Mouse (Mus musculus): Measurements from ENCODE around the gene Ap5z1.

Ap5z1 gene

GRCm38 (mm10) chr5:142463011-142463410, 733 bp upstream of the Ap5z1 start:
- no peak for ATAC-seq (ENCODE audit: insufficient number of reproducible peaks, low FRiP score, low TSS enrichment)

- no peak for ATAC-seq (ENCODE audit: insufficient number of reproducible peaks, low FRiP score, low TSS enrichment)
Measured at GRCm38 (mm10) chr5:142468375-142468774, 4.6 kb downstream of the Ap5z1 start.

- ATAC-seq (ENCODE audit: insufficient number of reproducible peaks, low FRiP score, low TSS enrichment) = no peak
Measured at GRCm38 (mm10) chr5:142469796-142470195, 6.1 kb downstream of the Ap5z1 start.

GRCm38 (mm10) chr5:142473696-142474095, 10.0 kb downstream of the Ap5z1 start:
- no peak for ATAC-seq (ENCODE audit: insufficient number of reproducible peaks, low FRiP score, low TSS enrichment)

- no peak for ATAC-seq (ENCODE audit: insufficient number of reproducible peaks, low FRiP score, low TSS enrichment)
Measured at GRCm38 (mm10) chr5:142475669-142476068, 11.9 kb downstream of the Ap5z1 start.

GRCm38 (mm10) chr5:142477346-142477745, 13.6 kb downstream of the Ap5z1 start:
- ATAC-seq (ENCODE audit: insufficient number of reproducible peaks, low FRiP score, low TSS enrichment) = peak; percentile 53; the same call in 1 of the 2 replicates

- ATAC-seq (ENCODE audit: insufficient number of reproducible peaks, low FRiP score, low TSS enrichment) = no peak
Measured at GRCm38 (mm10) chr5:142477866-142478615, 14.3 kb downstream of the Ap5z1 start.

GRCm38 (mm10) chr5:142478829-142479435, 15.2 kb downstream of the Ap5z1 start:
- peak; percentile 10; the same call in 1 of the 2 replicates for ATAC-seq (ENCODE audit: insufficient number of reproducible peaks, low FRiP score, low TSS enrichment)

GRCm38 (mm10) chr5:142482512-142482911, 18.8 kb downstream of the Ap5z1 start:
- no peak for ATAC-seq (ENCODE audit: insufficient number of reproducible peaks, low FRiP score, low TSS enrichment)

GRCm38 (mm10) chr5:142483581-142483980, 19.8 kb downstream of the Ap5z1 start:
- no peak for ATAC-seq (ENCODE audit: insufficient number of reproducible peaks, low FRiP score, low TSS enrichment)

- no peak for ATAC-seq (ENCODE audit: insufficient number of reproducible peaks, low FRiP score, low TSS enrichment)
Measured at GRCm38 (mm10) chr5:142486654-142487053, 22.9 kb downstream of the Ap5z1 start.

GRCm38 (mm10) chr5:142489955-142490707, 26.4 kb downstream of the Ap5z1 start:
- ATAC-seq (ENCODE audit: insufficient number of reproducible peaks, low FRiP score, low TSS enrichment) = no peak

GRCm38 (mm10) chr5:142493307-142493706, 29.6 kb downstream of the Ap5z1 start:
- ATAC-seq (ENCODE audit: insufficient number of reproducible peaks, low FRiP score, low TSS enrichment) = no peak

GRCm38 (mm10) chr5:142495321-142496096, 31.8 kb downstream of the Ap5z1 start:
- ATAC-seq (ENCODE audit: insufficient number of reproducible peaks, low FRiP score, low TSS enrichment) = peak; percentile 68; the same call in 1 of the 2 replicates

GRCm38 (mm10) chr5:142498964-142499363, 35.2 kb downstream of the Ap5z1 start:
- ATAC-seq (ENCODE audit: insufficient number of reproducible peaks, low FRiP score, low TSS enrichment) = no peak

GRCm38 (mm10) chr5:142500918-142501317, 37.2 kb downstream of the Ap5z1 start:
- no peak for ATAC-seq (ENCODE audit: insufficient number of reproducible peaks, low FRiP score, low TSS enrichment)

- peak; percentile 83 for ATAC-seq (ENCODE audit: insufficient number of reproducible peaks, low FRiP score, low TSS enrichment)
Measured at GRCm38 (mm10) chr5:142502414-142502813, 38.7 kb downstream of the Ap5z1 start.

- no peak for ATAC-seq (ENCODE audit: insufficient number of reproducible peaks, low FRiP score, low TSS enrichment)
Measured at GRCm38 (mm10) chr5:142504175-142504574, 40.4 kb downstream of the Ap5z1 start.

- no peak for ATAC-seq (ENCODE audit: insufficient number of reproducible peaks, low FRiP score, low TSS enrichment)
Measured at GRCm38 (mm10) chr5:142505695-142506423, 42.1 kb downstream of the Ap5z1 start.
